Mouse (Mus musculus) frontal cortex, adult 2 months (tissue): ENCODE measurements around the gene Rab44. TPM values are rescaled to one million over a fixed set of nuclear protein-coding genes. Genes with fewer than 3 reads are reported as not detected.

Experiments used
- DNase-seq, 2 experiments: peaks; one replicate each; pipeline ENCODE4 v3.0.0; 2022; ENCODE audit warnings: low spot score in 1 of 2; ENCODE audit errors: extremely low spot score in 1 of 2
- polyA plus RNA-seq: library from polyadenylated mRNA; depleted of rRNA; stranded (reverse); fragments of >200 nt; gene quantifications from 2 replicates; pipeline ENCODE4 v1.2.3, GENCODE M21; 2012

Rab44 gene
- polyA plus RNA-seq, 1 experiment: 0.08 TPM

DNA sequence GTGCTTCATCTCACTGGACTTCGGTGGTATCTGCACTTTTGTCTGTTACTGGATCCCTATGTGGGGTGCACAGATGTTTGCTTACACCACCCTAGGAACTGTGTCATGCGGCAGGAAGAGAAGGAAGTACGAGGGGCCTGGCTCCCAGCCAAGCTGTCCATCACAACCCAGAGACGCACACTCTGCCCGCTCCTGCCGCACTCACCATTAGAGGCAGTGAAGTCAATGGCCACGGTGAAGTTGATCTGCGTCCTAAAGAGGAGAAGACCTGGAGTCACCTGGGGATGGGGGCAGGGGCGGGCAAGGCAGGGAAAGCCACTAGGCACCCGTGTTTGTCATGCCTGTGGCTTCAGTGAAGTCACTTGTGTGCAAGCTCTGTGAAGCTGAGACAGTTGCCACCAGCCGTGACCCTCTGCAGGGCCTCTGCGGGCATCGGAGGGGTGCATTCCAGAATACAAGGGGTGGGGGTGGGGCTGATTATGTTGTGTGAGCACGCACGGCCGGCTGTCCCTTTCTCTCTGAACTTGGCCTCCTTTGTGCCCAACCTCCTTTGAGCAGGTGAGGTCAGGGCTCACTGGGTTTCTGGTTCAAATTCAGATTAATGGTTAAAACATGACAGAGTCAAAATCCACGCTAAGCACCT, 50.6 kb downstream of the Rab44 start:
- DNase-seq: no peak

DNA sequence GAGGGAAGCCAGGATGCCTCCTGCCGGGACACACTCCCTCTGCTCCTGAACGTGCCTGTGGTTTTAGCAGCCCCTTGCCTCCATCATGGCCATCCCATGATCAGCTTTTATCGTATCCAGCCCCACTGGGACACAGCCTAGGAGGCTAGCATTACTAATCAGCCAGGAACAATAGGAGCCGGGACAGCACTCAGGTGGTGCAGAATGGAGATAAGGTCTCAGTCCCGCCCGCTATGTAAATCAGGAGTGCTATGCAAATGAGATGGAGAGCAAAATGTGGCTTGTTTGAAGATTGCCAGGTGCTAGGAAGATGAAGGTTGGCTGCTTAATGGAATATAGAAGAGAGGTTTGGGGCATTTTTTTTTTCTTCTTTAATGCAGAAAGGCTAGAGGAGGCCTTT, 51.5 kb downstream of the Rab44 start:
- no peak for DNase-seq

DNA sequence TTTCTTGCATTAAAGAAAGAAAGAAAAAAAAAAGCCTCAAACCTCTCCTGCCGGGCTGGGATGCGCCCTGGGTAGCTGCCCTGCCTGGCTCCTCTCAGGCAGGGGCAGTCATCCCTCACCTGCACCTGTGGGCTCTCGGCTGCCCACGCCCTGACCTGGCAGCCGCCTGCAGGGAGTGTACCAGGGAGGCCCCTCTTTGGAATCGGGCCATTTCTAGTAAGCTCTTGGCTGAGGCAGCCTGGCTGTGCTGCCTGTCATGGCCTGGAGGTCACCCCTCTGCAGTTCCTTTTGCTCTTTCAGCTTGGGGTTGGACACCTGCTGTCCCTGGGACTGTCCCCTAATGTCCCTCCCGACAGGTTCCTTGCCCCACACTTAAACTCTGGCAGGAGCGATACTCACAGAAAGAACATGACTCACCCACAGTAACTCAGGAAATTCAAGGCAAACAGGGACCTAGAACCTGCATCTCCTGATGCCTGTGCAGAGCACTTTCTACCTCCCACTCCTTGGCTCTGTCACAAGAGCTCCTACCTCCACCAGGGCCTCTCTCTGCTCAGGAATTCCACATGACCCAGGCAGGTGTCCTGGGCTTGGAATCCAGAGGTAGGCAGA, 52.1 kb downstream of the Rab44 start:
- DNase-seq: no peak

DNA sequence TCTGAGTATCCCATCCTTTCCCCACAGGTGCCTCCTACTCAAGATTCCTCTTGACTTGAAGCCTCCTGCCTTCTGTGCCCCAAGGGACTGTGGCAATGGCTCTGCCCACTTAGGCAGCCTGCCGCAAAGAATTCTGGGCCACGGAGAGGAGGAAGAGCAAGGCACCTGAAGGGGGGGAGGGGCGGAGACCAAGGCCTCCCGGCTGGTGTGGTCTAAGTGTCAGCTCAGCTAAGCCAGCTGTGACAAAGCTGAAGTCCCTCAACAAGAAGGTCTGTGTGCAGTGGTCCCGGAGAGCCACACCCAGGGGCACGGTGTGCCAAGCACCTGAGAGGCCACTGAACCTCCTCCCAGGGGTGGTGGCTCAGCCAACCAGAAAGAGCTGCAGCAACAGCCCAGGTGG, 53.4 kb downstream of the Rab44 start:
- no peak for DNase-seq

DNA sequence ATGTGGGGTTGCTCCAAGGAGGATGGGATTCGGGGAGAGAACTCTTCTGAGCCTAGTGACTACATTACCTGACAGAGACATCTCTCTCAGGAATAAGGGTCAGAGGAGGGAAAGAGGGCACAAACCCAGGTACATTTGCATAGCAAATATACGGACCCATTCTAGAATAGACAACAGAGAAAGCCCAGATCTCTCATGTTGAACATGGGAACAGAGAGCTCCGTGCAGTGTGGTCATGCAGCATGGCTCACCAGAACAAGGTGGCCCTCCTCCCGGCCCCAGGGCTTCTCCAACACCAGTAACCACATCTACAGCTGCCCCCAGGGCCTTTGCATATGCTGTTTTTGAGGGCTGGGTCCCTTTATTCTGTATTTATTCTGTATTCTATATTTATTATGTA, 54.5 kb downstream of the Rab44 start:
- DNase-seq: no peak

DNA sequence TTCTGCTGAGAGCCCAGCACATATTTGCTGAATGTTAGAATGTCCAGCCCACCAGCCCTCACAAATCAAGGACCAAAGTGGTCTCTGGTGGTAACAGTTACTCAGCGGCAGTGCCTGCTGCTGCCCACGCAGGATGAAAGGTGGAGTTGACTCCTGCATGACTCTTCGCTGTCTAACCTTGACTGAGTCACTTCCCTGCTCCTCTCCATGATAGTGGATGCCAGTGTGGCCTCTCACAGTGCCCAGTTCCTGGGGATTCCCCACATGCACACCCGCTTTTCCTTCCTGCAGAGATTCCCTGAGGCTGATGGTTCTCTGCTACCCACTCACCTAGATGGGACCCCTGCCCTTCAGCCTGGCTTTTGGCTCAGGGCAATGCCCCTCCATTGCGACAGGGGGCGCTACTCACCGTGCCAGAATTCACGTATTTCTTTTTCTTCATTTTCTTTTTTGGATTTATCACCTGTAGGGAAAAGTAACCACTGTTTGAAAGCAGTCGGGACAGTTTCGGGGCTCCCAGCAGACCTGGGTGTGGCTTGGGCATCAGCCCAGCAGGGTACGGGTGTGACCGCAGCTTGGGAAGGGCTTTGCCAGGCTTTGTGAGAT, 55.2 kb downstream of the Rab44 start:
- DNase-seq: no peak

DNA sequence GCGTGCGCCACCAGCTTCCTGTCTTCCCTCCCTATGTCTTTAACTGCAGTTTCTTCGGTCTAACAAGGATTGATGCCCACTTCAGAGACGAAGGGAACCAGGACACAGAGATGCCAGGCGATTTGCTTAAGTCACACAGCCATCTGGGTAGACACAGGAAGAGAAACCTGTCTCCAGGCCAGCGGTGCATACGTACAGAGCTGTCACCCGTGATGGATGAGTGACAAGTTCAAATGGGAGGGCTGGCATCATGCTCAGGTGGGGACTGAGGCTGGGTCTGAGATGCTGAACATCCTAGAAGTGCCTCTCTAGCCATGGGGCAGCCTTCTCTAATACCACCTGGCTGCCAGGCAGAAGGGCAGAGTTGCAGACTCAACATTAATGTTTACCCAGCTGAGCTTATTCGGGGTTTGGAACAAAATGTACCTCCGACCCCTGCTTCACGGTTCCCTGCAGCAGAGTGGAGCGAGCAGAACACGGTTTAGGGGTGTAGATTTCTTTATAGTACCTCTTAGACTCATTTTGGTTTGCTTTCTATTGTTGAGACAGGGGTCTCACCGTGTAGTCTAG, 56.6 kb downstream of the Rab44 start:
- DNase-seq: no peak

DNA sequence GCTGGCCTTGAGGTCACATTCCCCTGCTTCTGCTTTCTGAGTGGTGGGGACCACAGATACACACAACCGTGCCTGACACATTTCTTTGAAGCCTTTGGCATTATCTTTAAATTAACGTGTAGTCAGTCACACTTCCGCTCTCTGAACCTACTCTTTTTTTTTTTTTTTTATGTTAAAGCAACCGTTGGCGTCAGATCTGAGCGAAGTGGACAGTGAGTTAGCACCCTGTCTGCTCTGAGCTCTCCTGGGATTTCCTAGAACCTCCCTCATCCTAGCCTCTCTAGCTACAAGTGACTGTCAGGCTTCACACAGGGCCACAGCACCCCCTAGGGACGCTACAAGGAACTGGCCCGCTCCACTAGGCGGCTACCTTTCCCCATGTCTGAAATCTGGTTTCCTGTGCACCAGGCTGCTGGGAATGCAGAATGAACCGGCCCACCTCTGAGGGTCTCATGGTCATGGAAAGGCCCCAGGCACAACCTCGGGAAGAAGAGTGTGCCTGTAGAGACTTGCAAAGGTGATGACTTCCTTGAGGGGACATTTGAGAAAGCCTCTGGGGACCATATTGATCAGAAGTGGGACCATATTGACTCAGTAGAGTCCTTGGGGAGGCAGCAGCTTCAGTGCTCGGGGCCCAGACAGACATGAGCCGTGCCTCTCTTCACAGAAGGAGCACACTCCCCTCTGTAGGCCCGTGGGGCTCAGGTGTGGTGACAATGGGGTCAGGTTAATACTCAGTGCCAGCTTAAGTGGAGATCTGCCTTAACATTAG, 57.2 kb downstream of the Rab44 start:
- peak; percentile 52 to 90 for DNase-seq

DNA sequence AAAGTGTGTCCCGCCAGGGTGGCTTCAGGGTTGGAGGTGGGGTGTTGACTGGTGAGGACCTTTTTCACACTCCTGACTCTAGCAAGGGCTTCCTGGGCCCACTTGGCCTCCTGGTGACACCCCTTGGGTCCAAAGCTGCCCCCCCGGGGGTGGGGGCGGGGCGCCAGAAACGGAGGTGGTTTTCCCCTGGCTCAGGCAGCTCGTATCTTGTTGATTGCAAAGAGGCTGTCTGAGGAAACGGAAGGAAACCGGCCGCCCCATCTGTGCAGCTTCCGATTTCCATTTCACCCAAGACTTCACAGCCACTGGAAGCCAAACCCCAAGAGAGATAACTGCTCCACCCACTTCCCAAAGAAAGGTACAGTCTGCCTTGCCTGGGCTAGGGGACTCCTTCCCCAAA, 58.1 kb downstream of the Rab44 start:
- DNase-seq: no peak

DNA sequence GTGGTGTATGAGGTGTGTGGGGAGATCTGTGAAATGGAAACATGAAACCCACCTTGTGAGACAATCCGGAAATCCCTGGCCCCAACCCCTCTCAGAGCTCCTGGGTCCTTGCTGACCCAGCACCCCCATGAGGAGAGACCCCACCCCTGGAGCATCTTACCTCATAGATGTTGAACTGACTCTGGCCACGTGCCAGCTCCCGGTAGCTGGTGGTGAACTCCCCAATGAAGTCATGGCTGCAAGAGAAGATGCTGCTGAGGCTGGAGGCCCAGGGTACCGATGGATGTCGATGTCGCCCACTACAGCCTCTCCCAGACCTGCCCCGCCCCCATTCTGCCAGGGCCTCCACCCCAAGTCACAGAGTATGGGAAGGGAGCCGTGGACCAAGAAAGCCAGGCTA, 59.2 kb downstream of the Rab44 start:
- DNase-seq: no peak

DNA sequence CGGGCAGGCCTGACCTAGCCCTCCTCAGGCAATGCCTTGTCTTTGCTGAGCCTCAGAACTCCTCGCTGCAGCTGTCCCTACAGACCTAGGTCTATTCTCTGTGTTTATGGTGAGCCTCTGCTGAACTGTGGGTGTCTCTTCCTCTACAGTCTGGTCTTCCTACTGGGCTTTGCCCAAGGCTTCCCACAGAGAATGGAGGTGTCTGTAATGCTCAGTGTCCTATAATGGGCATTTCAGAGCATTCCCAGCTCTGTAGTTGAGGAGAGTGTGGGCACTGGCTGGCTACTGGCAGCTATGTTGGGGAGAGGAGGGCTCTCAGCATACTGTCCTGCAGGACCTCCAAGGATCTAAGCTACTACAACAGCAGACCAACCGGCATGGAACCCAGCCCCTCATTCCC, 61.7 kb downstream of the Rab44 start:
- peak in 1 of 2 experiments; percentile 47 for DNase-seq

DNA sequence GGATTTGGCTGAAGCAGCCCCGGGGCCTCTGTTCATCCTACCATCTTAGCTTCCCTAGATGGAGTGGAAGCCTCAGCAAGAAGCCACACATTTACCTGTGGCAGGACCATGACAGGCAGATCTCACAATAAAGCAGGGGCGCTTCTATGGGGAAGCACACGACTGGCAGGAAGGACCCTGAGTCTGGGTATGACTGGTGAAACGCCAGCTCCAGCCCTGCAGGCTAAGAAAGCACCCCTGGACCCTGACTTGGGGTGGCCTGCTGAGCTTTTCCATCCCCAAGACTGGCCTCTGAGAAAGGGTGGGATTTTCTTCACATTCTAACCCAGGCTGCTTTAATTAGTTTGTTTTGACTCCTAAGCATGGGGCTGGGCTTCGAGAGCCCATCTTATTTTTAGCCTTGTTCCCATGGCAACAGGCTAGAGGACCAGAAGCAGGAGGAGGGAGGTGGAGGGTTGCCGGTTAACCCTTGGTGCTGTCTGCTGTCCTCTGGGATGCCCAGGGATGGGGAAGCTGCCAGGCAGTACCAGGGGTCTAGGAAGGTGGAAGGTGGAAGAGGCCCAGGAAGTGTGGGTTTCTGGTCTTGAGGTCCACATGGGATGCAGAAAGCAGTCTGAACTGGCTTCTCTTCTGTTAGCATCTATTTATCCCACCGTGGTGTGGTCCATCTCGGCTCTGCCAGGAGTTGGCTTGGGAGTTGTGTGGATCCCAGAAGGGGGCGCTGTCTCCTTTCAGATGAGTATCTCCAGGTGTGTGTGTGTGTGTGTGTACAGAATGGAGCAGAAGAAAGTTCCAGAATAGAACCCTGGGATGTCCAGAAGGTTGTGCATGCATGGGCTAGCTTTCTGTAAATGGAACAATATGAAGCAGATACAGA, 62.7 kb downstream of the Rab44 start:
- peak; percentile 35 to 91 for DNase-seq

DNA sequence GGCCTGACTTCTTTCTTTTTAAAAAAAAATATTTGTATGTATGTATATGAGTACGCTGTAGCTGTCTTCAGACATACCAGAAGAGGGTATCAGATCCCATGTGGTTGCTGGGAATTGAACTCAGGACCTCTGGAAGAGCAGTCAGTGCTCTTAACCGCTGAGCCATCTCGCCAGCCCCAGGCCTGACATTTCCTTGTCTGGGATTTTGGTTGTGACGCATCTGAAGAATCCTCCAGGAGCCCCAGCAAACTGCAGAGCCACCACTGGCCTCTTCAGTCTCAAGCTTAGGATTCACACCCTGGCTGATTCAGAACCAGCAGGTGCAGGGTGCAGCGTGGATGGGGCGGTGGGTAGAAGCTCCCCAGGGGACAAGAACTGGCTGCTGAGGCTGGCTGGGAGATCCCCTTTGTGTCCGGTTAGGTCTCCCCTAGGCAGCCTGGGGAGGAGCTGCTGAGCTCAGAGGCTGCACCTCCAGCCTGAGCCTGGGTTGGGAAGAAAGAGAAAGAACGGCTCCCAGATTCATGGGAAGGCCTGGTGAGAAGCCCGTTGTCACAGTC, 64.6 kb downstream of the Rab44 start:
- no peak for DNase-seq

DNA sequence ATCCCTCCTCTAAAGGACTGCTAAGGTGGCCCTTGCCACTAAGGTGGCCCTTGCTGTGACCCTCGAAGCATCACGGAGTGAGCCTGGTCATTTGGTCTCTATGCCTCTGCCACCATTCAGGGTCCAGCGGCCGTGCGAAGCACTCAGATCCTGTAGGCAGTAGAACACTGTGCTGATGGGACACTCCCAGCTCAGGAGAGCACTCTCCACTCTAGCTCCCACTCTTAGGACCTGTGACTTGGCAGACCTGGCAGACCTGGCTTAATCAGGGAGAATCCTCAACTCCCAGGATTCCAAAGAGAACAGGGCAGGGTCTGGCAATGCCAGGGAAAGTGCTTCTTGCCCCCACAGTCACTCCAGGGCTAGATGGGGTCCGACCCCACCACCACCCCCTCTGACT, 66.0 kb downstream of the Rab44 start:
- no peak for DNase-seq

DNA sequence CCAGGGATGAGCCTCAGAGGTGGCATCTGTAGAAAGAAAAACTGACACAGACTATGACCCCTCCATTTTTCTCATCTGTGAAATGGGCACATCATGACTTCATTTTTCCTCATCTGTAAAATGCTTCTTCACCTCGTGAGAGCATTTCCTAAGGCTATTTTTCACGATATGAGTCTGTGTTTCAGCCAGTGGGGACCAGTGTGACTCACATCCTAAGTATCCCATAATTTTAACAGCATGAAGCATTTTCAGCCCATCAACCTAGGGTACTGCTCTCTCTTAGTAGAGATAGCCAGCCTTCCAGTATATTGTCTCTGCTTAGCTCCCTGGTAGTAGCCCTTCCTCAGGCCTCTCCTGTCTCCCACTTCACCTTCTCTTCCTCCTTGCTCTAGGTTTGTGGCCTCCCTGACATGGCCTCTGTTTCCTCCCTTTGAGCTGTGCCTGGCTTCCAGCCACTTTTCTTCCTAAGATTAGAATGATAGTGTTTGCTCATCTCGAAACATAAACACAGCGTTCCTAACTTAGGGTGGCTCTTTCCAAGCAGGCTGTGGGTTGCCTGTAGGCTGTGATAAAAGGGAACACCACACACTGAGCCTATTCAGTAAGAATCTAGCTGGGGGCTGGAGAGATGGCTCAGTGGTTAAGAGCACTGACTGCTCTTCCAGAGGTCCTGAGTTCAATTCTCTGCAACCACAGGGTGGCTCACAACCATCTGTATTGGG, 66.6 kb downstream of the Rab44 start:
- DNase-seq: peak in 1 of 2 experiments; percentile 37

DNA sequence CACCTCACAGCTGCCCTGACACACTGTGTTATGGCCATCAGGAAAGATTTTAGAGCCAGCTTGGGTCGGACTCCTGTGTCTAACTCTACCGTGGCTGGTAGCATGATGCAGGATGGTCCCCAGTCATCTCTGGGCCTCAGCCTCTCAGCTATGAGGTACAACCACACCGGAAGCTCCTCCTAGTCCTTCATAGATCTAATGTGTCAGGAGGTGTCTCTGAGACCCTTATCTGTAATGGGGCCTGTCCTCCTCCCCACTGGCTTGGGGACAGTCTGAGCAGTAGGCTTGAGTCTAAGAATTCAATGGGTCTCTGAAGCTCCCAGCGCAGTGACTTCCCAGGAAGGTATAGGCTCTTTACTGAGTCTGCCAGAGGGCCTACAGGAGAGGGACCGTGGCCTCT, 67.8 kb downstream of the Rab44 start:
- no peak for DNase-seq

DNA sequence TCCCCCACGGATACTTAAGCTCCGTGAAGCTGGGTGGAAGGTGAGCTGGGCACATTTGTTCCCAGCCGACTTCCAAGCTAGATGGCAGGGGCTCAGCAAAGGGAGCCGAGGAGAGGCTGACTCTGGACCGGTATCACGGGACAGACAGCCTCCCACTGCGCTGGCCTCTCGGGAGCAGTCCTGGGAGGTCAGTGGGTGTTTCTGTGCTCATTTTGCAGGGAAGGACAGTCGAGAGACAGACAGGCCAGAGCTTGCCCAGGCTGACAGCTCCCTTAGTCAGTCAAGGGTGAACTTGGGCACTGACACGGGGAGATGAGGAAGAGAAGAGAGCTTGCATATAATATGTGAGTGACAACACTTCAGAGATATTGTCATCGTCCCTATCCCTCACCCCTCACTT, 69.2 kb downstream of the Rab44 start:
- no peak for DNase-seq

DNA sequence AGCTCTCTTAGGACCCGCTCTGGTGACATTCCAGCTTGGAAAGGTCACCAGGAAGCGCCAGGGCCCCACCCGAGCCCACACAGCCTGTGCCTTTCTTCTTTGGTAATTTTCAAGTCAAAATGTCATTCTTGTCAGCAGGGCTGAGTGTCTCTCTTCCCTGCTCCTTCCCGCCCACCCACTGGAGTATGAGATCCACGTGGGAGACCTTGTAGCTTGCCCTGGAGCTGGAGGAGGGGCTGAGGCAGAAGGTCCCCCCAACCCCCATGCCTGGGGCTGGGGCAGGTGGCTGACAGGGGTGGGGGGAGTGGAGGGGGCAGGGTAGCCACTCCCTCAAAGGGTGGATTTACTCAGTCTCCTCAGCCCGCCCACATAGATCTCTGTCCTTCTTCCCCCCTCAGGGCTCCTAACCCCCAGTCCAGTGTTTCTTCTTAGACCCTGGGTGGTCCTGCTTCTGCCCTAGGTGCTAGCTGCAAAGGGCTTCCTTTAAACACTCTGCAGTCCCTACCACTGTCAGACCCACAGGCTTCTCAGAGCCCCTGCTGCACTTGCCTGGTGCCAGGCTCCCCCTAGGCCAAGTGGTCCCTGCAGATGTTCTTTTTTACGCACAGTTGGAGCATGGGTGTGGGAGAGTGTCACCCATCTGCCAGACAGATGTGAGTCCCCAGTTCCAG, 71.6 kb downstream of the Rab44 start:
- no peak for DNase-seq
